Mouse (Mus musculus): ENCODE measurements around the gene Etv5. TPM values are rescaled to one million over a fixed set of nuclear protein-coding genes. Genes with fewer than 3 reads are reported as not detected.
"Not testable (repeated sequence)": the region's sequence is repeated elsewhere in the genome, so short reads cannot be mapped to it uniquely, and the experiment has no call there.

Etv5 gene
- polyA plus RNA-seq, 1 experiment from 2014 or later, result 14.3 TPM

GRCm38 (mm10) chr16:22358701-22359354 is 80.7 kb downstream of the Etv5 start:
- 14% methylated on average over 18 of the region's 18 CpGs for WGBS
- H3K4me3 ChIP-seq (ENCODE audit: control insufficient read depth in 1 of 2, insufficient read depth in 1 of 2, low read depth in 1 of 2, low read length in 2 of 2), result peak overlapping the region in 1 of 2 experiments; percentile 21; a peak in 2 of 4 replicates

GRCm38 (mm10) chr16:22354177-22354576 is 85.3 kb downstream of the Etv5 start:
- peaks cover 6 to 15% of the 10 kb centered on the region in 2 experiments for H3K4me1 ChIP-seq (ENCODE audit: control insufficient read depth in 2 of 2, insufficient read depth in 2 of 2, low read length in 2 of 2)
- 84% methylated on average over 5 of the region's 5 CpGs for WGBS
- H3K4me3 ChIP-seq (ENCODE audit: control insufficient read depth in 1 of 2, insufficient read depth in 1 of 2, low read depth in 1 of 2, low read length in 2 of 2); H3K9me3 ChIP-seq (ENCODE audit: control insufficient read depth, low read length); H3K4me2 ChIP-seq (ENCODE audit: low read length); H3K27ac ChIP-seq (replicated peaks in 1 of 2; ENCODE audit: control insufficient read depth in 1 of 2, insufficient read depth in 1 of 2, low read depth in 2 of 2, low read length in 2 of 2); ATAC-seq (ENCODE audit: insufficient number of reproducible peaks, insufficient read depth, low FRiP score, low read depth); H3K36me3 ChIP-seq (ENCODE audit: control insufficient read depth, insufficient read depth, low read length); H3K27me3 ChIP-seq (ENCODE audit: control insufficient read depth, insufficient read depth, low read length); H3K9ac ChIP-seq (ENCODE audit: low read length): not testable (repeated sequence)

More at GRCm38 (mm10) chr16:22358701-22359354, 80.7 kb downstream of the Etv5 start:
- Histone ChIP-seq H3K36me3 (ENCODE audit: control insufficient read depth, insufficient read depth, low read length) (no peaks in the 10 kb centered on the region), H3K9ac (ENCODE audit: low read length) (peak overlapping the region; percentile 57; the same call in 1 of the 2 replicates), H3K9me3 (ENCODE audit: control insufficient read depth, low read length) (no peaks in the 10 kb centered on the region), H3K4me1 (ENCODE audit: control insufficient read depth in 2 of 2, insufficient read depth in 2 of 2, low read length in 2 of 2) (peaks cover 6 to 12% of the 10 kb centered on the region in 2 experiments; a peak in 3 of 4 replicates), H3K4me2 (ENCODE audit: low read length) (peak overlapping the region; percentile 50), H3K27me3 (ENCODE audit: control insufficient read depth, insufficient read depth, low read length) (no peaks in the 10 kb centered on the region), H3K27ac (replicated peaks in 1 of 2; ENCODE audit: control insufficient read depth in 1 of 2, insufficient read depth in 1 of 2, low read depth in 2 of 2, low read length in 2 of 2) (peak overlapping the region in 1 of 2 experiments; percentile 21; a peak in 2 of 4 replicates)
- ATAC-seq (ENCODE audit: insufficient number of reproducible peaks, insufficient read depth, low FRiP score, low read depth), result no peak

GRCm38 (mm10) chr16:22353639-22354038 is 85.9 kb downstream of the Etv5 start:
- Histone ChIP-seq H3K27me3 (ENCODE audit: control insufficient read depth, insufficient read depth, low read length) (no peaks in the 10 kb centered on the region), H3K4me1 (ENCODE audit: control insufficient read depth in 2 of 2, insufficient read depth in 2 of 2, low read length in 2 of 2) (peaks cover 4 to 12% of the 10 kb centered on the region in 2 experiments), H3K4me2 (ENCODE audit: low read length) (no peak overlapping the region), H3K9ac (ENCODE audit: low read length) (no peak overlapping the region), H3K27ac (replicated peaks in 1 of 2; ENCODE audit: control insufficient read depth in 1 of 2, insufficient read depth in 1 of 2, low read depth in 2 of 2, low read length in 2 of 2) (no peak overlapping the region), H3K9me3 (ENCODE audit: control insufficient read depth, low read length) (no peaks in the 10 kb centered on the region), H3K36me3 (ENCODE audit: control insufficient read depth, insufficient read depth, low read length) (no peaks in the 10 kb centered on the region), H3K4me3 (ENCODE audit: control insufficient read depth in 1 of 2, insufficient read depth in 1 of 2, low read depth in 1 of 2, low read length in 2 of 2) (no peak overlapping the region)
- 84% methylated on average over 3 of the region's 3 CpGs for WGBS
- no peak for ATAC-seq (ENCODE audit: insufficient number of reproducible peaks, insufficient read depth, low FRiP score, low read depth)

GRCm38 (mm10) chr16:22351194-22351593 is 88.3 kb downstream of the Etv5 start:
- no peak for ATAC-seq (ENCODE audit: insufficient number of reproducible peaks, insufficient read depth, low FRiP score, low read depth)

GRCm38 (mm10) chr16:22349798-22350197 is 89.7 kb downstream of the Etv5 start:
- no peak overlapping the region for H3K27ac ChIP-seq (replicated peaks in 1 of 2; ENCODE audit: control insufficient read depth in 1 of 2, insufficient read depth in 1 of 2, low read depth in 2 of 2, low read length in 2 of 2)
- no peak overlapping the region for H3K9ac ChIP-seq (ENCODE audit: low read length)
- 66% methylated on average over 5 of the region's 5 CpGs for WGBS
- H3K9me3 ChIP-seq (ENCODE audit: control insufficient read depth, low read length), result 0 out of 2 replicates have a peak, but pooled peaks cover 3% of the 10 kb centered on the region
- no peak overlapping the region for H3K4me3 ChIP-seq (ENCODE audit: control insufficient read depth in 1 of 2, insufficient read depth in 1 of 2, low read depth in 1 of 2, low read length in 2 of 2)
- H3K4me2 ChIP-seq (ENCODE audit: low read length), result no peak overlapping the region
- H3K27me3 ChIP-seq (ENCODE audit: control insufficient read depth, insufficient read depth, low read length), result no peaks in the 10 kb centered on the region
- ATAC-seq (ENCODE audit: insufficient number of reproducible peaks, insufficient read depth, low FRiP score, low read depth), result no peak
- H3K36me3 ChIP-seq (ENCODE audit: control insufficient read depth, insufficient read depth, low read length), result no peaks in the 10 kb centered on the region
- H3K4me1 ChIP-seq (ENCODE audit: control insufficient read depth in 2 of 2, insufficient read depth in 2 of 2, low read length in 2 of 2), result peaks cover 0 to 10% of the 10 kb centered on the region in 2 experiments; a peak in 3 of 4 replicates

More at GRCm38 (mm10) chr16:22351194-22351593, 88.3 kb downstream of the Etv5 start:
- H3K27me3 ChIP-seq (ENCODE audit: control insufficient read depth, insufficient read depth, low read length), result no peaks in the 10 kb centered on the region
- H3K27ac ChIP-seq (replicated peaks in 1 of 2; ENCODE audit: control insufficient read depth in 1 of 2, insufficient read depth in 1 of 2, low read depth in 2 of 2, low read length in 2 of 2), result no peak overlapping the region
- no peaks in the 10 kb centered on the region for H3K9me3 ChIP-seq (ENCODE audit: control insufficient read depth, low read length)
- 97% methylated on average over 4 of the region's 4 CpGs for WGBS
- no peak overlapping the region for H3K9ac ChIP-seq (ENCODE audit: low read length)
- peaks cover 0 to 10% of the 10 kb centered on the region in 2 experiments; a peak in 3 of 4 replicates for H3K4me1 ChIP-seq (ENCODE audit: control insufficient read depth in 2 of 2, insufficient read depth in 2 of 2, low read length in 2 of 2)
- H3K36me3 ChIP-seq (ENCODE audit: control insufficient read depth, insufficient read depth, low read length), result no peaks in the 10 kb centered on the region
- no peak overlapping the region for H3K4me3 ChIP-seq (ENCODE audit: control insufficient read depth in 1 of 2, insufficient read depth in 1 of 2, low read depth in 1 of 2, low read length in 2 of 2)
- no peak overlapping the region for H3K4me2 ChIP-seq (ENCODE audit: low read length)

- Histone ChIP-seq H3K4me3 (ENCODE audit: control insufficient read depth in 1 of 2, insufficient read depth in 1 of 2, low read depth in 1 of 2, low read length in 2 of 2) (no peak overlapping the region), H3K4me2 (ENCODE audit: low read length) (peak overlapping the region; percentile 46), H3K9me3 (ENCODE audit: control insufficient read depth, low read length) (0 out of 2 replicates have a peak, but pooled peaks cover 3% of the 10 kb centered on the region), H3K4me1 (ENCODE audit: control insufficient read depth in 2 of 2, insufficient read depth in 2 of 2, low read length in 2 of 2) (peaks cover 0 to 10% of the 10 kb centered on the region in 2 experiments; a peak in 3 of 4 replicates), H3K27me3 (ENCODE audit: control insufficient read depth, insufficient read depth, low read length) (no peaks in the 10 kb centered on the region), H3K36me3 (ENCODE audit: control insufficient read depth, insufficient read depth, low read length) (no peaks in the 10 kb centered on the region), H3K9ac (ENCODE audit: low read length) (peak overlapping the region; percentile 30; the same call in 1 of the 2 replicates), H3K27ac (replicated peaks in 1 of 2; ENCODE audit: control insufficient read depth in 1 of 2, insufficient read depth in 1 of 2, low read depth in 2 of 2, low read length in 2 of 2) (no peak overlapping the region)
- ATAC-seq (ENCODE audit: insufficient number of reproducible peaks, insufficient read depth, low FRiP score, low read depth), result no peak
- 26% methylated on average over 16 of the region's 16 CpGs for WGBS
Measured at GRCm38 (mm10) chr16:22348478-22349270, 90.8 kb downstream of the Etv5 start.

- 70% methylated on average over 4 of the region's 4 CpGs for WGBS
- Histone ChIP-seq H3K9me3 (ENCODE audit: control insufficient read depth, low read length) (0 out of 2 replicates have a peak, but pooled peaks cover 3% of the 10 kb centered on the region), H3K27ac (replicated peaks in 1 of 2; ENCODE audit: control insufficient read depth in 1 of 2, insufficient read depth in 1 of 2, low read depth in 2 of 2, low read length in 2 of 2) (no peak overlapping the region), H3K4me3 (ENCODE audit: control insufficient read depth in 1 of 2, insufficient read depth in 1 of 2, low read depth in 1 of 2, low read length in 2 of 2) (no peak overlapping the region), H3K4me2 (ENCODE audit: low read length) (no peak overlapping the region), H3K4me1 (ENCODE audit: control insufficient read depth in 2 of 2, insufficient read depth in 2 of 2, low read length in 2 of 2) (peaks cover 0 to 10% of the 10 kb centered on the region in 2 experiments; a peak in 3 of 4 replicates), H3K9ac (ENCODE audit: low read length) (no peak overlapping the region), H3K27me3 (ENCODE audit: control insufficient read depth, insufficient read depth, low read length) (no peaks in the 10 kb centered on the region), H3K36me3 (ENCODE audit: control insufficient read depth, insufficient read depth, low read length) (no peaks in the 10 kb centered on the region)
- no peak for ATAC-seq (ENCODE audit: insufficient number of reproducible peaks, insufficient read depth, low FRiP score, low read depth)
Measured at GRCm38 (mm10) chr16:22348014-22348413, 91.5 kb downstream of the Etv5 start.

All from heart, embryonic 14.5 days (tissue).